Mouse (Mus musculus) embryonic facial prominence, embryonic 12.5 days (tissue): ENCODE results near the gene Bloc1s4. TPM values are rescaled to one million over a fixed set of nuclear protein-coding genes. Genes with fewer than 3 reads are reported as not detected.

ENCODE experiments used
- ATAC-seq: fragments of 200-750 bp; cut with Nextera tagmentation; 2 replicates; pipeline ENCODE4 v1.8.0; 2017; ENCODE audit not compliant: insufficient number of reproducible peaks, insufficient read depth, low FRiP score, low TSS enrichment
- H3K27ac ChIP-seq: fragments of 300-500 bp; sonication (generic); 2 replicates; pipeline ENCODE4 v1.5.1; 2016; ENCODE audit warnings: mild to moderate bottlenecking
- H3K27me3 ChIP-seq: fragments of 300-500 bp; sonication (generic); 2 replicates; pipeline ENCODE4 v1.6.1; 2016; ENCODE audit warnings: mild to moderate bottlenecking, moderate library complexity
- H3K36me3 ChIP-seq: fragments of 300-500 bp; sonication (generic); 2 replicates; pipeline ENCODE4 v1.6.1; 2016; ENCODE audit warnings: mild to moderate bottlenecking
- H3K4me1 ChIP-seq: fragments of 300-500 bp; sonication (generic); 2 replicates; pipeline ENCODE4 v1.6.1; 2016
- H3K4me2 ChIP-seq: fragments of 300-500 bp; sonication (generic); replicated peaks from 2 replicates; pipeline ENCODE4 v1.6.1; 2016; ENCODE audit warnings: mild to moderate bottlenecking, moderate library complexity
- H3K4me3 ChIP-seq: fragments of 300-500 bp; sonication (generic); 2 replicates; pipeline ENCODE4 v1.5.1; 2016; ENCODE audit warnings: mild to moderate bottlenecking
- H3K9ac ChIP-seq: fragments of 300-500 bp; sonication (generic); 2 replicates; pipeline ENCODE4 v1.6.1; 2016; ENCODE audit warnings: mild to moderate bottlenecking, moderate library complexity
- H3K9me3 ChIP-seq: fragments of 300-500 bp; sonication (generic); 2 replicates; pipeline ENCODE4 v1.6.1; 2016; ENCODE audit warnings: mild to moderate bottlenecking, moderate library complexity
- WGBS: fragments of 180-500 bp; shearing (Covaris S2); methylation state at CpG from one replicate; pipeline ENCODE4 v1.1.7; 2016; 5-methylcytosine and 5-hydroxymethylcytosine counted together
- polyA plus RNA-seq: library from polyadenylated mRNA; unstranded; fragments of >200 nt; fragmentation: Nextera tagmentation; extraction: Ambion mirVana; gene quantifications from 2 replicates; pipeline ENCODE4 v1.2.1, GENCODE M21; 2016

Gene Bloc1s4
- polyA plus RNA-seq, 1 experiment from 2014 or later, result 32.2 TPM

DNA sequence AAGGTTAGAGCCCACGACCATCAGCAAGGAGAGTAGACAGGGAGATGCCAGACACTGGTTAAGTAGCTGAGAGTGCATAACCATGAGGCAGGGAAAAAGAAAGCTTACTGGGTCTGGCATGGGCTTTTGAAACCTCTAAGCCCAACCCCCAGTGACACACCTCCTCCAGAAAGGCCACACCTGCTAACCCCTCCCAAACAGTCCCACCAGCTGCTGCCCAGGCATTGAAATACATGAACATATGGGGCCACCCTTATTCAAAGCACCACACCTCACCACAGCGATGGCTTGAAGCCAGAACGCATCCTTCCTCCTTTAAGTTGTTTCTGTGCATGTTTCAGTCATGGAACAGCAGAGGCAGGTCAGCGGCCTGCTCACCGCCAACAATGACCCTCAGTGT lies 24.1 kb upstream of the Bloc1s4 start:
- H3K4me3 ChIP-seq, result no peak overlapping the region
- H3K36me3 ChIP-seq, result no peaks in the 10 kb centered on the region
- no peak overlapping the region for H3K27ac ChIP-seq
- no peaks in the 10 kb centered on the region for H3K27me3 ChIP-seq
- peaks cover 9% of the 10 kb centered on the region for H3K4me1 ChIP-seq
- 84% methylated on average over 5 of the region's 5 CpGs for WGBS
- H3K9ac ChIP-seq, result no peak overlapping the region
- no peak overlapping the region for H3K4me2 ChIP-seq
- H3K9me3 ChIP-seq, result no peaks in the 10 kb centered on the region
- no peak for ATAC-seq

DNA sequence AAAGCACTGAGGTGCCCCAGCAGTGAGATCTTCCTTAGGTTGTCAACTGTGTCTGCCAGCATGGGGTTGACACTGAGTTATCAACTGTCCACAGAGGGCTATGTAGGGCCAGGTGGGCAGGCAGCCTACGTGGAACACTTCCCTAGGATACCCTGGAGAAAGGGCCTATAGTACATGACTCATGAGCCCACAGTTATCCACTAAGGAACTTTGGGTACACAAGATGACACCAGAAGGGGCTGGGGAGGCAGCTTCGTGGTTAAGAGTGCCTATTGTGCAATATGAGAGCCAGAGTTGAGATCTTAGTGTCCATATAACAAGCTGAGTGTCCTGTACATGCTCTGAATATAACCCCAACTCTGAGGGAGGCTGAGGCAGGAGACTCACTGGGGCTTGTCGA lies 21.2 kb upstream of the Bloc1s4 start:
- 67% methylated on average over 3 of the region's 3 CpGs for WGBS
- Histone ChIP-seq H3K4me2 (no peak overlapping the region), H3K9me3 (no peaks in the 10 kb centered on the region), H3K27me3 (no peaks in the 10 kb centered on the region), H3K36me3 (no peaks in the 10 kb centered on the region), H3K4me3 (no peak overlapping the region), H3K4me1 (no peaks in the 10 kb centered on the region), H3K27ac (no peak overlapping the region), H3K9ac (no peak overlapping the region)
- no peak for ATAC-seq

DNA sequence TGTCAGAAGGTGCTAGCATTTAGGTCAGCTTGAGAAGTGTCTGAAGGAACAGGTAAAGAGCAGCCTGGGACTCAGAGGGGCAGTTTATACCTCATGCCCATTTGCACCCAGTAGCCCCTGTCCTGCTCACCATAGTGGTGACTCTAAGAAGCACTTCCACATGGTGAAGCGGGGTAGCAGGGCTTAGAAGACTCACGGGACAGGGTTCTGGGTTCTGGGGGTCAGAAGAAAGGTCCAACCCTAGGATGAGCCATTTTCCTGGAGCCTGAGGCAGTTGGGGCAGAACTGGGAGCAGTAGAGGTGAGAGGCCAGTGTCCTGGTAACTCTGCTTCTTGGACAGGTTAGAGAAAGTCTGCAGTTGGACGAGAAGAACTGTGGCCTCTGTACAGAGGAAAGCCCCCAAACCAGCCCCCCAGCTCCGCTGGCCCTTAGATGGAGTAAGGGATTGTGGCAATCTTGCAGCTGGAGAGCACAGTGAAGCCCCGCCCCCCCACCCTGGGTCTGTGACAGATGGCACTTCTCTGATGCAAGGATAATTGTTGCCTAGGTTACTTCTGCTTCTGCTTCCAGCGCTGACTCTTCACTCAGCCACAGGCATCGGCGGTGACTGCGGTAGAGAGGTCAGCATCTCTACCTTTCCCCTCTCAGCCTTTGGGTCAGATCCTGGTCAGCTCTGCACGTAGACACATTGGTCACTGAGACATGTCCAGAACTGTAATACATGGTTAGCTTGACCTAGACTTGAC lies 18.7 kb upstream of the Bloc1s4 start:
- Histone ChIP-seq H3K36me3 (no peaks in the 10 kb centered on the region), H3K9me3 (no peaks in the 10 kb centered on the region), H3K27ac (no peak overlapping the region), H3K4me3 (no peak overlapping the region), H3K27me3 (no peaks in the 10 kb centered on the region), H3K4me2 (no peak overlapping the region), H3K4me1 (peaks cover 11% of the 10 kb centered on the region; the same call in 1 of the 2 replicates), H3K9ac (no peak overlapping the region)
- ATAC-seq, result no peak
- WGBS, result 33% methylated on average over 10 of the region's 10 CpGs

DNA sequence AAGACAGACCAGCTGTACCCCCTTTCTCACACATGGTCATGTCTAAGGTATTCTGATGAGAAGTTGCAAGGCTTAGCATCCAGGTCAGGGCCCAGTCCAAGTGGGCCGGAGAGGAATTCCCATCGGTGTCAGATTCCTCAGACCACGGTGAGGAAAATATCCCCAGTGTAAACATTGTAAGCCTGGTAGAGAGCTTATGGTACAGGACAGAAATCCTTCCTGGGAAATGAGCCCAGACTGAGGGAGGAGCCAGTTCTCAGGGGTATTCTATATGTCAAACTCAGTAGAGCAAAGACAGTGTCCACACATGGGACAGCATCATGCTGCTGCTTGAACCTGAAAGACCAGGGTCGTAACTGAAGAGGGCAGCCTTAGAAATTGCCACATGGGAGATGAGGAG lies 11.4 kb upstream of the Bloc1s4 start:
- Histone ChIP-seq H3K9ac (no peak overlapping the region), H3K4me1 (peaks cover 14% of the 10 kb centered on the region; the same call in 1 of the 2 replicates), H3K27ac (no peak overlapping the region), H3K27me3 (no peaks in the 10 kb centered on the region), H3K36me3 (no peaks in the 10 kb centered on the region), H3K4me2 (no peak overlapping the region), H3K9me3 (no peaks in the 10 kb centered on the region), H3K4me3 (no peak overlapping the region)
- 48% methylated on average over 4 of the region's 4 CpGs for WGBS
- no peak for ATAC-seq

DNA sequence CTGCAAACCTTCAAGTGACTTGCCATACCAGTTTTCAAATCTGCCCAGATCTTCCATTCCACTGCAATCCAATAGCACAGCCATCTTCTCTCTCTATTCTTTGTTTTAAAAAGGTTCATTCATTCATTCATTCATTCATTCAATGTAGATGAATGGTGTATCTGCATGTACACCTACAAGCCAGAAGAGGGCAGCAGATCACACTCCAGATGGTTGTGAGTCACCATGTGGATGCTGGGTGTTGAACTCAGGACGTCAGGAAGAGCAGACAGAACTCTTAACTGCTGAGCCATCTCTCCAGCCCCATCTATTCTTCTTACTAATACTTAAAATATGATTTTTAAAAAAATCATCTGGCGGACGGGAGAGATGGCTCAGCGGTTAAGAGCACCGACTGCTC lies 8.6 kb upstream of the Bloc1s4 start:
- H3K9me3 ChIP-seq, result no peaks in the 10 kb centered on the region
- H3K9ac ChIP-seq, result no peak overlapping the region
- 0 out of 2 replicates have a peak, but pooled peaks cover 3% of the 10 kb centered on the region for H3K4me1 ChIP-seq
- WGBS, result 63% methylated on average over 5 of the region's 5 CpGs
- H3K36me3 ChIP-seq, result no peaks in the 10 kb centered on the region
- H3K27me3 ChIP-seq, result no peaks in the 10 kb centered on the region
- no peak overlapping the region for H3K4me2 ChIP-seq
- no peak overlapping the region for H3K4me3 ChIP-seq
- H3K27ac ChIP-seq, result no peak overlapping the region
- no peak for ATAC-seq

DNA sequence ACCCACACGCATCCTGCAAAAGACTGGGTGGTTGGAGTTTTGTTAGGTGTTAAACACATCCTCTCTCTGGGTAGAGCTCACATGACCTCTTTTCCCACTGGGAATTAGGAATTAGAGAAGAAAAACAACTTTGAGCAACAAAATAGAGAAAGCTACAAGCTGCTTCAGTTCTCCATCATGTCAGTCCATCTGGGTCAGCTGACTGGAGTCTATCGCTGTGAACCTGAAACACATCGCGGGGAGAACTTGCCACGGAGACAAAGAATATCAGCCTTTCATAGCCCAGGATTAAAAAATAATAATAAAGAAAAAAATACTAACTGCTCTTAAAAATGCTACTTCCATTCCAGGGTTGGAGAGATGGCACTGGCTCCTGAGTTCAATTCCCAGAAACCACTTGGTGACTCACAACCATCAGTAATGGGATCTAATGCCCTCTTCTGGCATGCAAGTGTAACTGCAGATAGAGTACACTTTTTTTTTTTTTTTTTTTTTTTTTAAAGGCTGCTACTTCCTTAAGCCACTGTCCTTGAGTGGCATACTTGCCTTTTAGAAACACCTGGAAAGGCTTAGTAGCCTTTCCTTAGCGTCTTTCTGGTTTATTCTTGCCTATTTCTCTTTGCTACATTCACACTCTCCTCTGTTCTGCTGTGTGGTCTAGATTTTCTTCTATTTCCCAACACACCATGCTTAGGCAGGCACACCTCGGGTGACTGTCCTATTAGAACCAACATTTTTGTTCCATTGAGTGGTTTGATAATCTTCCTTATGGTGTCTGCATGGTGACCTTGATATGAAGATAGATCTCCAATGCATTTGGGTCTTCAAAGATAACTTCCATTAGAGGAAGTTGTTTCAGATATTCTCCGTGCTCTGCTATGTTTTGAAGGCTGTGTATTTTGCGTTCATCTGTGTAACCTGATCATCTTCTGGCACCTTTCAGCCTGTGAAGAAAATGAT lies 1.9 kb upstream of the Bloc1s4 start:
- no peak for ATAC-seq
- Histone ChIP-seq H3K27ac (no peak overlapping the region), H3K4me3 (no peak overlapping the region), H3K9ac (no peak overlapping the region), H3K36me3 (no peaks in the 10 kb centered on the region), H3K4me1 (peaks cover 10% of the 10 kb centered on the region), H3K4me2 (no peak overlapping the region), H3K9me3 (no peaks in the 10 kb centered on the region), H3K27me3 (no peaks in the 10 kb centered on the region)
- WGBS, result 71% methylated on average over 9 of the region's 9 CpGs

DNA sequence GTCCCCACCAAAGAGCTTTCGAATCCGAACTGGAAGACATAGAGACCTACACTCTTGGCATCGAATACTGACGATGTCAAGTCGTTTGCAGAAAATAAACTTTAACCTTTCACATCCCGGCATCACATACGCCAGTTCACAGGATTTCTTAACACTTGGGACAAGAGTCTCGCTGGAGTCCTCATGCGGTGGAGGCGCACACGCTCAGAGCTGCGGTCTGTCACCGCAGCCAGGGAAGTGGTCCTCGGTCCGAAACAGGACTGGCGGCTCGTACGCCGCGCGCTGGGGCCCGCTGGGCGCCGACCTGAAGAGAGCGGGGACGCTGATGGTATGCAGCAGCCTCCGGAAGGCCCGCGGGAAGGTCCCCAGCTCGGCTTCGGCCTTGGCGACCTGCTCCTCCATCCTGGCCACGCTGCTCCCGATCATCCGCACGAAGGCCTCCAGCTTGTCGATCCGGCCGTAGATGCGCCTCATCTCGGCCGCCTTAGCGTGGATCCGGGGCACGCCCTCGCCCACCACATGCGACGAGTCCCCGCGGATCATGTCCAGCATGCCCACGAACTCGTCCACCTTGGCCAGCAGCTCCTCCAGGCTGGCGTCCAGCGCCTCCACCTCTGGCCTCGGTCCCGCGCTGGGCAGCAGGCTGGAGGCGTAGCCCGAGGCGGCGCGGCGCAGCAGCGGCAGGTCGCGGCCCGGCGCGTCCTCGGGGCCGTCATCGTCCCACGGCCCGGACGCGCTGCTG lies 485 bp downstream of the Bloc1s4 start:
- Histone ChIP-seq H3K27me3 (no peaks in the 10 kb centered on the region), H3K4me1 (peaks cover 10% of the 10 kb centered on the region), H3K27ac (0 out of 2 replicates have a peak overlapping the region, but pooled peaks have one; percentile 3), H3K9me3 (no peaks in the 10 kb centered on the region), H3K4me2 (peak overlapping the region; percentile 98), H3K36me3 (no peaks in the 10 kb centered on the region), H3K4me3 (peak overlapping the region; percentile 100), H3K9ac (peak overlapping the region; percentile 91)
- peak; percentile 57; the same call in 1 of the 2 replicates for ATAC-seq
- WGBS, result 2% methylated on average over 76 of the region's 76 CpGs

DNA sequence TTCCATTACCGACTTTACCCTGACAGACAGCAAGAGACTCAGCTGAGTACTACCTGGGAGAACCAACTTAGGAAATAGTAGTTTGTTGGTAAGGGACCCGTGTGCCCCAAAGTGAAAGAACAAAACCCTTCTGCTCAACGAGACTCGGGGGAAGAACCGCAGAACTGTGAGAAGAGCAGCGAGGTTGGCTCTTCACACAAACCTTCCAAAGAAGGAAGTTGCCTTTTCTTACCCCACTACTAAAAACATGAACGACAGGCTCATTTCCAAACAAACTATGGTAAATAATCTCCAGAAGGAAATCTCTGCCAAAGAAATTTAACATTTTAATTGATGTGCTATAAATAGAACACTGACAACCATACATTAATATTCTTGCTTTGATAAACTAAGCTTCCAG lies 1.4 kb downstream of the Bloc1s4 start:
- peak overlapping the region; percentile 100; the same call in 1 of the 2 replicates for H3K4me3 ChIP-seq
- H3K36me3 ChIP-seq, result no peaks in the 10 kb centered on the region
- ATAC-seq, result no peak
- WGBS, result 85% methylated on average over 7 of the region's 7 CpGs
- H3K27ac ChIP-seq, result no peak overlapping the region
- no peaks in the 10 kb centered on the region for H3K9me3 ChIP-seq
- H3K4me2 ChIP-seq, result peak overlapping the region; percentile 98
- no peak overlapping the region for H3K9ac ChIP-seq
- H3K27me3 ChIP-seq, result no peaks in the 10 kb centered on the region
- peaks cover 10% of the 10 kb centered on the region for H3K4me1 ChIP-seq

DNA sequence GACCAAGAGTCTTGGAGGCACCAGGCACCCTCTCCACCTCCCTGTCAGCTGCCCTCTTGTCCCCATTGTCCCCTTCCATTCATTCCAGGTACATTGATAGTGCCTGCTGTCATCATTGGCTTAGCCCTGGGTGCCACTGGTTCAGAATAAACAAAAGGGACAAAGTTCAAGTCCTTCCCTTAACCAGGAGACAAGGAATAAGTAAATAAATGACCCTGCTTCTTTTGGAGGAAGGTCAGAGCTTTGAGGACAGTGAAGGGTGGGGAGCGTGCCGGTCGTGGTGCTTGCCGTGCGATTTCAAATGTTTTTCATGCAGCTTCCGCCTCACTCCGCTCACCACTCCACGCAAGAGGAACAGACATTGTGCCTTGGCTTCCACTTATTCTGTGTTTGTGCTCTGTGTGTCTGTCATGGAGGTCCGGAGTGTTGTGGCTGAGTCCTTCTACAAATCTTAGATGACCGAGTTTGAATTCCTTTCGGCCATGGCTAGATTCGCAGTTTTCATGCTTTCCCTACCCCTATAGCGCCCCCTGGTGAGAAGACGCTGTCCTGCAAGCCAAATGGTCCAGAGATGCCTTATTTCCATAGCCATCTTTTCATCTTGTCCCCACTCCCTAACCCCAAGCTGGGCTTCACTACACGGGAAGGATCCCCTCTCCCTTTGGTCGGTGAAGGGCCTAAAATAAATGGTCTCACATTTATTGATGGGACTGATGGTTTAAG lies 6.2 kb downstream of the Bloc1s4 start:
- ATAC-seq, result no peak
- no peak overlapping the region for H3K27ac ChIP-seq
- H3K4me3 ChIP-seq, result no peak overlapping the region
- no peak overlapping the region for H3K9ac ChIP-seq
- no peak overlapping the region for H3K4me2 ChIP-seq
- WGBS, result 42% methylated on average over 16 of the region's 16 CpGs
- H3K9me3 ChIP-seq, result no peaks in the 10 kb centered on the region
- H3K36me3 ChIP-seq, result no peaks in the 10 kb centered on the region
- peaks cover 6% of the 10 kb centered on the region for H3K4me1 ChIP-seq
- no peaks in the 10 kb centered on the region for H3K27me3 ChIP-seq

DNA sequence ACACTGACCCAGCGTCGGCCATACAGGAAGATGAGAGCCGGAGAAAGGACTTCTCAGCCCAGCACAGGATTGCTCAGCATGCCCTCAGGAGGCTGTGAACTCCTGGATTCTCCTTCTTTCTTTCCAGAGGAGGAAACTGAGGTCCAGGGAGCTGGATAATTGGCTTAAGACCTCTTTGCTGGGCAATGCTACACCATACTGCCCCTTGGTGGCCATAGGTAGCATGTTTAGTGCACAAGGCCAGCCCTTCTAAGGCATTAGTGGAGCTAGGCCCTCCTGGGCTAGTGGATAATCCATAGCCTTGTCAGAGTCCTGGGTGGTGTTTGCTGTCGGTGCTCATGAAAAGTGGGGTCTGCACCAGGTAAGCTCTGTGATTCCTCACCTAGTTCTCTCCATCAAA lies 8.6 kb downstream of the Bloc1s4 start:
- H3K4me1 ChIP-seq, result no peaks in the 10 kb centered on the region
- no peak for ATAC-seq
- WGBS, result 58% methylated on average over 4 of the region's 4 CpGs
- H3K27me3 ChIP-seq, result no peaks in the 10 kb centered on the region
- H3K4me3 ChIP-seq, result no peak overlapping the region
- no peaks in the 10 kb centered on the region for H3K9me3 ChIP-seq
- no peak overlapping the region for H3K9ac ChIP-seq
- no peak overlapping the region for H3K4me2 ChIP-seq
- no peak overlapping the region for H3K27ac ChIP-seq
- no peaks in the 10 kb centered on the region for H3K36me3 ChIP-seq
